Mouse (Mus musculus) liver, adult 2 months (tissue): ENCODE measurements at regions not wholly inside any gene's neighbourhood (a gene's known extent, or its start where the extent isn't known, plus 50 kb on each side); places are given as distances from the start of the nearest gene placed in this dataset.

ENCODE experiments used
- CTCF ChIP-seq: fragments of 200-500 bp; IDR thresholded peaks from 2 replicates; pipeline ENCODE4 v1.5.1; 2011; ENCODE audit warnings: low read depth, low read length, control low read depth
- POLR2A ChIP-seq: fragments of 200-500 bp; IDR thresholded peaks from 2 replicates; pipeline ENCODE4 v1.6.1; 2011; ENCODE audit warnings: low read length, control low read depth; ENCODE audit not compliant: insufficient read depth; ENCODE audit errors: extremely low read depth

- TF ChIP-seq POLR2A (no peak), CTCF (no peak)
Measured at GRCm38 (mm10) chr10:99827476-99827875, 68.0 kb upstream of the Csl start.
